Mouse (Mus musculus) testis, adult 2 months (tissue): ENCODE data around the gene Vapa.

Experiments
- CTCF ChIP-seq: fragments of 200-500 bp; IDR thresholded peaks from 2 replicates; pipeline ENCODE4 v1.5.1; 2012; ENCODE audit warnings: low read depth, mild to moderate bottlenecking, inconsistent platforms, low read length, moderate library complexity; ENCODE audit not compliant: control insufficient read depth, insufficient read depth, insufficient replicate concordance
- POLR2A ChIP-seq: fragments of 200-500 bp; IDR thresholded peaks from 2 replicates; pipeline ENCODE4 v1.6.1; 2012; ENCODE audit warnings: low read depth, mild to moderate bottlenecking, inconsistent platforms, low read length, moderate library complexity; ENCODE audit not compliant: control insufficient read depth

DNA sequence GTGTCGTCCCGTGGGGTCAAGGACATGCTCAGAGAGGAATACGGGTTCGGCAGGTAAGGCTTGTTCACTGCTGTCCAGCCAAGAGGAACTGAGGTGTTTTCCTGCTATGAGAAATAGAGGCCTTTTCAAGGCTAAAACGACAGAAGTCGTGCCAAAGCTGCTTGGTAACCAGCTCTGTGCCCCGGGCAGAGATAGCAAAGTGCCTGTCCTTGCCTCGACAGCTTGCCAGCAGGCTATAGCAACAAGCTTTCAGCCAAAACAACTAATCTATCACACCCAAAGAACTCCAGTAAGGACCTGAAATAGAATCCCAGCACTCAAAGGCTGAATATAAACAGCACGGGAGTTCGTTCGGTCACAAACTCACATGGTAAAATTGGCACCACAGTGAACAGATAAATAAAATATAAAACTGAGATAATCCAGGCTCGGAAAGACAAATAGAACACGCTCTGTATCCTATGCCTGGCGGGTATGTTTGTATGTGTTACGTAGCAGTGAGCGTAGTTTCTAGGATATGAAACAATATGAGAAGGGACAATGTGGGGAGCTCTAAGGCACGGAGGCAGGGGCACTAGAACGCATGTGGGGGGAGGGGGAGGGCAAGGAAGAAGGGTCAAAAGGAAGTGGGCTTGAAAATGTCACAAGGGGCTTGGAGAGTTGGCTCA, 64.5 kb downstream of the Vapa start:
- TF ChIP-seq POLR2A (no peak; the same call in 1 of the 2 replicates), CTCF (no peak)
